Mouse (Mus musculus) hindbrain, embryonic 14.5 days (tissue): Measurements from ENCODE around the gene Slc7a15. TPM values are rescaled to one million over a fixed set of nuclear protein-coding genes. Genes with fewer than 3 reads are reported as not detected.

Source experiments
- ATAC-seq: fragments of 200-750 bp; cut with Nextera tagmentation; 2 replicates; pipeline ENCODE4 v1.8.0; 2017; ENCODE audit warnings: moderate number of reproducible peaks, mild to moderate bottlenecking, moderate TSS enrichment, moderate library complexity; ENCODE audit not compliant: low FRiP score
- DNase-seq: peaks from one replicate; pipeline ENCODE4 v3.0.0-alpha.2; 2015; ENCODE audit warnings: low spot score
- H3K27ac ChIP-seq: fragments of 300-500 bp; sonication (generic); 2 replicates; pipeline ENCODE4 v1.5.1; 2014; ENCODE audit warnings: mild to moderate bottlenecking, moderate library complexity
- H3K27me3 ChIP-seq: fragments of 300-500 bp; sonication (generic); 2 replicates; pipeline ENCODE4 v1.6.1; 2014; ENCODE audit warnings: mild to moderate bottlenecking, low read length, mixed read lengths; ENCODE audit not compliant: control insufficient read depth, insufficient read depth
- H3K36me3 ChIP-seq: fragments of 300-500 bp; sonication (generic); replicated peaks from 2 replicates; pipeline ENCODE4 v1.6.1; 2014; ENCODE audit not compliant: control insufficient read depth, insufficient read depth
- H3K4me1 ChIP-seq: fragments of 300-500 bp; sonication (generic); replicated peaks from 2 replicates; pipeline ENCODE4 v1.6.1; 2014; ENCODE audit warnings: antibody characterized with exemption, low read length, mixed read lengths; ENCODE audit not compliant: control insufficient read depth, insufficient read depth
- H3K4me2 ChIP-seq: fragments of 300-500 bp; sonication (generic); replicated peaks from 2 replicates; pipeline ENCODE4 v1.6.1; 2014; ENCODE audit warnings: mild to moderate bottlenecking, moderate library complexity
- H3K4me3 ChIP-seq: fragments of 300-500 bp; sonication (generic); replicated peaks from 2 replicates; pipeline ENCODE4 v1.5.1; 2014; ENCODE audit warnings: mild to moderate bottlenecking, low read length
- H3K9ac ChIP-seq: fragments of 300-500 bp; sonication (generic); 2 replicates; pipeline ENCODE4 v1.6.1; 2014
- H3K9me3 ChIP-seq: fragments of 300-500 bp; sonication (generic); 2 replicates; pipeline ENCODE4 v1.6.1; 2016; ENCODE audit warnings: low read length; ENCODE audit not compliant: control insufficient read depth
- WGBS: fragments of 180-500 bp; shearing (Covaris S2); extraction: QIAGEN DNeasy Blood & Tissue Kit; methylation state at CpG from one replicate; pipeline ENCODE4 v1.1.7; 2014; 5-methylcytosine and 5-hydroxymethylcytosine counted together
- polyA plus RNA-seq: library from polyadenylated mRNA; unstranded; fragments of >200 nt; fragmentation: Nextera tagmentation; extraction: Ambion mirVana; gene quantifications from 2 replicates; pipeline ENCODE4 v1.2.1, GENCODE M21; 2014

Slc7a15 gene
- polyA plus RNA-seq, 1 experiment from 2014 or later: not detected

DNA sequence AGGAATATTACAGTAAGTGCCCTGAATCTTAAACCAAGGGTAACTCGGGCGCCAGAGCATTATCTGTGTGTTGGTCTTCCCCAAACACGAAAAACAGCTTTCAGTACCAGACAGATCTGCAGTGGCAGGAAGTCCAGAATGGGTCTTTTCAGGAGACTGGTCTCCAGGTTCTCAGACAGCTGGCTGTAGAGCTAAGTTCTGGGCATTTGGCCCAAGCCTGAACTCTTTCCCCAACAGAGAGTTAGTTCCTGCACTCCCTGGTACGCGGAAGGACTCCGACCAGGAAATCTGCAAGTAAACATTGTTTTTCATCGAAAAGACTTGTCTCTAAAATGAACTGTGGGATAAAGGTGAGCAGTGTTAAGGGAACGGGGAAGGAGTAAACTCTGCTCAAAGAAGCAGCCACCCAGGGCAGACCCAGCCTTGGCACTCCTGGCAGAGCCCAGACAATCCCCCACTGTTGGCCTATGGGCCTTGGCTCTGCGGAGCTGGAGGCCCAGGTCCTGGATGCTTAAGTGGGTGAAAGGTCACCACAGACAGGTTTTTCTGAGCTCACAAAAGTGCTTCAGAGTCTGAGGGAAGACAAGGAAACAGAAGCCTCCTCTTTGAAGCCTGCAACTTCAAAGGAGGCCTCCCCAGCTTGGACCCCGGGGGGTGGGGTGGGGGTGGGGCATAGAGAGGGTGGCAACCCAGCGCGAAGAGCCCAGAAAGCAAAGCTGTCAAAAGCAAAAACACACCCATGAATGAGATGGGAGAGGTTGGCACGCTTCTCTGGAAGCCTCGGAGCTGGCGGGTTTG is 102.8 kb downstream of the Slc7a15 start:
- H3K9ac ChIP-seq: peak overlapping the region; percentile 96
- H3K36me3 ChIP-seq: no peaks in the 10 kb centered on the region
- peaks cover 31% of the 10 kb centered on the region for H3K4me1 ChIP-seq
- peak overlapping the region; percentile 44 for H3K27ac ChIP-seq
- H3K27me3 ChIP-seq: no peaks in the 10 kb centered on the region
- H3K4me3 ChIP-seq: peak overlapping the region; percentile 74
- no peak for ATAC-seq
- H3K9me3 ChIP-seq: no peaks in the 10 kb centered on the region
- DNase-seq: no peak
- WGBS: 26% methylated on average over 15 of the region's 15 CpGs
- H3K4me2 ChIP-seq: peak overlapping the region; percentile 82

- 96% methylated on average over 3 of the region's 3 CpGs for WGBS
- Histone ChIP-seq H3K4me3 (no peak overlapping the region), H3K27ac (no peak overlapping the region), H3K4me2 (no peak overlapping the region), H3K4me1 (peaks cover 24% of the 10 kb centered on the region), H3K9ac (no peak overlapping the region), H3K36me3 (no peaks in the 10 kb centered on the region), H3K9me3 (no peaks in the 10 kb centered on the region), H3K27me3 (no peaks in the 10 kb centered on the region)
- DNase-seq (no peak), ATAC-seq (no peak)
These were observed 104.2 kb downstream of the Slc7a15 start for GRCm38 (mm10) chr12:8494675-8495074.

DNA sequence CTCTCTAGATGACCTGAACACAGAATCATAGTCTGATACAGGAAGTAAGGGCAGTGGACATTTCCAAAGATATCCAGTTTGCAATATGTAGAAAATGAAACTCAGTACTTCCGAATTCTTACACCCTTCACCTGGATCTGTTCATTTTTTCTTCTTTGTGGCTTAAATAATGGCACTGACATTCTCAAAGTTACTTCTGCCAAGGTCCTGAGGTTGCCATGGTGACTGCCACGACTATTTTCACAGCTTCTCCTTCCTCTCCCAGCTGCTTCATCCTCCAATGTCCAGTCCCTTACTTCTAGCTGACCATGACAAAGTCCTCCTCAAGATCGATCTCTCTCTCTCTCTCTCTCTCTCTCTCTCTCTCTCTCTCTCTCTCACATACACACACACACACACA is 105.5 kb downstream of the Slc7a15 start:
- no peak overlapping the region for H3K4me2 ChIP-seq
- no peak overlapping the region for H3K27ac ChIP-seq
- H3K36me3 ChIP-seq: no peaks in the 10 kb centered on the region
- peaks cover 28% of the 10 kb centered on the region for H3K4me1 ChIP-seq
- 54% methylated on average over 3 of the region's 3 CpGs for WGBS
- no peak for DNase-seq
- H3K9me3 ChIP-seq: no peaks in the 10 kb centered on the region
- no peak overlapping the region for H3K9ac ChIP-seq
- H3K27me3 ChIP-seq: no peaks in the 10 kb centered on the region
- ATAC-seq: no peak
- H3K4me3 ChIP-seq: no peak overlapping the region

GRCm38 (mm10) chr12:8489098-8489497 is 109.8 kb downstream of the Slc7a15 start:
- no peaks in the 10 kb centered on the region for H3K36me3 ChIP-seq
- WGBS: 59% methylated on average over 4 of the region's 4 CpGs
- DNase-seq: no peak

GRCm38 (mm10) chr12:8488652-8488980 is 110.2 kb downstream of the Slc7a15 start:
- H3K4me2 ChIP-seq: no peak overlapping the region
- H3K9me3 ChIP-seq: no peaks in the 10 kb centered on the region
- no peak overlapping the region for H3K4me3 ChIP-seq
- no peak overlapping the region for H3K27ac ChIP-seq
- DNase-seq (no peak), ATAC-seq (no peak)
- no peak overlapping the region for H3K9ac ChIP-seq
- H3K4me1 ChIP-seq: peaks cover 4% of the 10 kb centered on the region; the same call in 1 of the 2 replicates
- WGBS: 83% methylated on average over 4 of the region's 4 CpGs
- no peaks in the 10 kb centered on the region for H3K27me3 ChIP-seq
- H3K36me3 ChIP-seq: no peaks in the 10 kb centered on the region

More at GRCm38 (mm10) chr12:8489098-8489497, 109.8 kb downstream of the Slc7a15 start:
- no peak overlapping the region for H3K4me2 ChIP-seq
- H3K9ac ChIP-seq: no peak overlapping the region
- no peak for ATAC-seq
- H3K4me3 ChIP-seq: no peak overlapping the region
- no peaks in the 10 kb centered on the region for H3K27me3 ChIP-seq
- no peaks in the 10 kb centered on the region for H3K9me3 ChIP-seq
- peaks cover 4% of the 10 kb centered on the region; the same call in 1 of the 2 replicates for H3K4me1 ChIP-seq
- no peak overlapping the region for H3K27ac ChIP-seq

DNA sequence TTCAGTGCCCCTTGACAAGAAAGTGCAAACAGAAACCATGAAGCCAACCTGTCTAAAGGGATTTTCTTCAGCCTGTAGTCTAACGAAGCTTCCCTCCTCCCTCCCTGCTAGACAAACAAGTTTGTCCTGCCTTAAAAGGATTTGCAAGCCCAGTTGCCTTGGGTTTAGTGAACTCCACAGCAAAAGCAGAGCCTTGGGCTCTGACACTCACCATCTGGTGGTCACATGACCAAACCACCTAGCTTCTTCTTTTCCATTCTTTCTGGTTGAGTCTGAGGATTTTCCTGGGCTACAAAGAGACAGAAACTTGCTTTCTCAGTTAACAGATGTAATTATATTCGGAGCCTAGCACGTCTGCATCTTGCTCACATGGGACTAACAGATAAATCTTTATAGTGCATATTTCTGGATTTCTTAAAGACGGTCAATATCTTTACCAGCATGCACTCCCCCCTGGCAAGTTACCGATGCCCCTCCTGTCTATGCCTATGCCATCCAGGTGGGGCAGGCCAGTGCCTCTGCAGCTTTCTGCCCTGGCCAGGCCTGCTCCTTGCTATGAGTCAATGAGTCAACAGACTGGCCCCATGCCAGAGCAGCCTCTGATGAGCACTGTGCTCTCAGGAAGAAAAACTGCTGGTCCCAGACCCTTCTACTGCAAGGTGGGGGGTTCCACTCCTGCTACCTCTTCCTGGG is 110.8 kb downstream of the Slc7a15 start:
- Histone ChIP-seq H3K36me3 (no peaks in the 10 kb centered on the region), H3K4me2 (no peak overlapping the region), H3K9ac (no peak overlapping the region), H3K27me3 (no peaks in the 10 kb centered on the region), H3K4me3 (no peak overlapping the region), H3K4me1 (peaks cover 4% of the 10 kb centered on the region; the same call in 1 of the 2 replicates), H3K9me3 (no peaks in the 10 kb centered on the region), H3K27ac (no peak overlapping the region)
- ATAC-seq (no peak), DNase-seq (no peak)
- WGBS: 75% methylated on average over 5 of the region's 5 CpGs

DNA sequence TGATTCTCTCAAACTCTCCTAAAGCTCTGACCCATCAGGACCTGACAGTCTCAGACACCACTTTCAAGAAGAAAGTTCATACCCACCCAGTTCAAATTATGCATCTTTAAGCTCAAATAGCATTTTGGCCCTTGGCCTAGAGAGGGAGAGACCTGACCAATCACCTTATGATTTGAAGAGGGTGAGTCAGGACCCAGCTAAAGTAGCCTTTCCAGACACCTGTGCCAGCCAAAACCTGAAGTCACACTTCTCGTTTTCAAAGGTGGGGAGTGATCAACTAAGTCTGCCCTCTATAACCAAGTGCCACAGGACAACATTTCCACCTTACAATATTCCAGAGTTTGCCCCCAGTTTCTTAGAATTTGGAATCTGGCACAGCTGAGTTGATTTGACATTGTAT is 111.6 kb downstream of the Slc7a15 start:
- H3K9me3 ChIP-seq: no peaks in the 10 kb centered on the region
- H3K4me2 ChIP-seq: no peak overlapping the region
- no peak overlapping the region for H3K27ac ChIP-seq
- ATAC-seq (no peak), DNase-seq (no peak)
- no peak overlapping the region for H3K4me3 ChIP-seq
- no peak overlapping the region for H3K9ac ChIP-seq
- peaks cover 4% of the 10 kb centered on the region; the same call in 1 of the 2 replicates for H3K4me1 ChIP-seq
- H3K36me3 ChIP-seq: no peaks in the 10 kb centered on the region
- H3K27me3 ChIP-seq: no peaks in the 10 kb centered on the region
- 80% methylated on average over 1 of the region's 1 CpGs for WGBS

DNA sequence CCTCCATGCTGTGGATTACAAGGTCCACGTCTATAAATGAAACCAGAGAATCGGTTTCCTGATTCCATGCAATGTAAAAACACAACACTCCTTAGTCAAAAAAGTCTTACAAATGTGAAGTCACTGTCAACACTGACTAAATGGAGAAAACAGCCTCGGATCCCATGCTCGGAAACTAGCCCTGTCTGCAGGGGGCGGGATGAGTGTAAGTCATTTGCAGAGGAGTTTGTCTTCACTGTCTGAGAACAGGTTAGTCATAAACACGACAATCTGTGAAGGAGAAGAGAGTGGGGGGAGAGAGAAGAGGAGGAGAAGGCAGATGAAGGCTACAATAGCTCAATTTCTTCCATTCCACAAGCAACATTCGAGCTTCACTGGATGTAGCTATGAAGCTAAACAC is 113.6 kb downstream of the Slc7a15 start:
- Histone ChIP-seq H3K4me2 (no peak overlapping the region), H3K4me3 (no peak overlapping the region), H3K36me3 (no peaks in the 10 kb centered on the region), H3K9me3 (no peaks in the 10 kb centered on the region), H3K27ac (no peak overlapping the region), H3K4me1 (peaks cover 4% of the 10 kb centered on the region; the same call in 1 of the 2 replicates), H3K27me3 (no peaks in the 10 kb centered on the region), H3K9ac (no peak overlapping the region)
- ATAC-seq (no peak), DNase-seq (no peak)
- 81% methylated on average over 7 of the region's 7 CpGs for WGBS

DNA sequence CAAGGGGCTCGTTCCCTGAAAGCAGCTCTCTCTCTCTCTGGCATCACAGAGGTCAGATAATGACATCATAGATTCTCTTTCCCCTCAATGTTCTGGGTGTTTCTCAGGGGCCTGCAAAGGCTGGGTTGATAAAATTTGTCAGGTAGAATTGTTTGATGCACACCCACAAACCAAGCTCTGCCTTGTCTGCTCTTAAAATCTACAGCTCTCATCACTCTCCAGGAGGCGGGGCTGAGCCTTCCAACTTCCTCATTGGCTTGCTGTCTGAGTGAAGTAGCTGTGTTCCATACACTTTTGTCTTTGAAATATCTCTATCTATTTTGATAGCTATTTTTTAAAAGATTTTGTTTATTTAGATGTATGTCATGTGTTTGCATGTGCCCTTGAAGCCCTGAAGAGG is 116.7 kb downstream of the Slc7a15 start:
- Histone ChIP-seq H3K9ac (no peak overlapping the region), H3K9me3 (no peaks in the 10 kb centered on the region), H3K4me2 (no peak overlapping the region), H3K4me3 (no peak overlapping the region), H3K4me1 (no peaks in the 10 kb centered on the region), H3K27me3 (no peaks in the 10 kb centered on the region), H3K27ac (no peak overlapping the region), H3K36me3 (no peaks in the 10 kb centered on the region)
- ATAC-seq (no peak), DNase-seq (no peak)
- 68% methylated on average over 2 of the region's 2 CpGs for WGBS
